ENCODE assay signal across 7 mouse cellular contexts in genomic region chr17:25837533-25837932, GRCm38 (mm10). TPM values are rescaled to one million over a fixed set of nuclear protein-coding genes. Genes with fewer than 3 reads are reported as not detected.
A peak's percentile ranks its signal among the peaks of the same experiment; 100 is the strongest.
DNase-seq lines count a peak whose midpoint lies in the region; ATAC-seq lines count a peak whose summit lies in the region.

No protein-coding gene starts in this region.

- H3K9ac ChIP-seq in forebrain, embryonic 16.5 days (replicated peaks; ENCODE audit: low read depth, low read length) = 0 out of 2 replicates have a peak overlapping the region, but pooled peaks have one; percentile 30
- H3K9ac ChIP-seq in liver, embryonic 13.5 days = peak overlapping the region; percentile 61
- no peak overlapping the region for H3K9ac ChIP-seq in stomach, embryonic 15.5 days

- peak; percentile 26 to 52 for DNase-seq in left cerebral cortex, postnatal 25 days (ENCODE audit: low spot score in 2 of 2)
- no peak for DNase-seq in left cerebral cortex, postnatal 10 days (ENCODE audit: extremely low spot score in 1 of 2, low spot score in 2 of 2)
- DNase-seq in liver, embryonic 13.5 days = no peak
- no peak for DNase-seq in spleen, postnatal 4 days (ENCODE audit: low spot score in 2 of 2)
- DNase-seq in adrenal gland, postnatal 36 days = no peak

- no peak overlapping the region for H3K4me3 ChIP-seq in forebrain, embryonic 16.5 days (replicated peaks; ENCODE audit: low read length)
- H3K4me3 ChIP-seq in liver, embryonic 13.5 days (replicated peaks) = no peak overlapping the region
- H3K4me3 ChIP-seq in stomach, embryonic 15.5 days (replicated peaks) = peak overlapping the region; percentile 39; the same call in 1 of the 2 replicates

- peak overlapping the region; percentile 67 for H3K27ac ChIP-seq in forebrain, embryonic 16.5 days (ENCODE audit: low read length)
- peak overlapping the region; percentile 47; the same call in 1 of the 2 replicates for H3K27ac ChIP-seq in liver, embryonic 13.5 days
- H3K27ac ChIP-seq in stomach, embryonic 15.5 days = peak overlapping the region; percentile 48

- 15% methylated on average over 3 of the region's 3 CpGs for WGBS in forebrain, embryonic 16.5 days
- WGBS in liver, embryonic 13.5 days (ENCODE audit: insufficient replicate concordance) = 52% methylated on average over 3 of the region's 3 CpGs
- WGBS in stomach, embryonic 15.5 days = 52% methylated on average over 3 of the region's 3 CpGs

- peaks cover 26% of the 10 kb centered on the region for H3K36me3 ChIP-seq in forebrain, embryonic 16.5 days (ENCODE audit: control insufficient read depth, insufficient read depth)
- H3K36me3 ChIP-seq in liver, embryonic 13.5 days = peaks cover 67% of the 10 kb centered on the region
- H3K36me3 ChIP-seq in stomach, embryonic 15.5 days = peaks cover 37% of the 10 kb centered on the region

- H3K9me3 ChIP-seq in forebrain, embryonic 16.5 days (ENCODE audit: control insufficient read depth, low read length) = no peaks in the 10 kb centered on the region
- no peaks in the 10 kb centered on the region for H3K9me3 ChIP-seq in liver, embryonic 13.5 days (replicated peaks)
- H3K9me3 ChIP-seq in stomach, embryonic 15.5 days = no peaks in the 10 kb centered on the region

- intact Hi-C loops in left cerebral cortex, postnatal 25 days (cut with DNase I) = no loop called here
- intact Hi-C loops in left cerebral cortex, postnatal 10 days (cut with DNase I) = no loop called here

- peak overlapping the region; percentile 54 for H3K4me2 ChIP-seq in forebrain, embryonic 16.5 days (ENCODE audit: low read length)
- no peak overlapping the region for H3K4me2 ChIP-seq in liver, embryonic 13.5 days
- peak overlapping the region; percentile 81 for H3K4me2 ChIP-seq in stomach, embryonic 15.5 days

- peaks cover 47% of the 10 kb centered on the region for H3K4me1 ChIP-seq in forebrain, embryonic 16.5 days (replicated peaks; ENCODE audit: control insufficient read depth, insufficient read depth, low read length)
- H3K4me1 ChIP-seq in liver, embryonic 13.5 days (replicated peaks) = peaks cover 74% of the 10 kb centered on the region
- peaks cover 44% of the 10 kb centered on the region for H3K4me1 ChIP-seq in stomach, embryonic 15.5 days

- no peaks in the 10 kb centered on the region for H3K27me3 ChIP-seq in forebrain, embryonic 16.5 days (replicated peaks; ENCODE audit: control insufficient read depth, insufficient read depth, low read length)
- no peaks in the 10 kb centered on the region for H3K27me3 ChIP-seq in liver, embryonic 13.5 days
- H3K27me3 ChIP-seq in stomach, embryonic 15.5 days (replicated peaks) = no peaks in the 10 kb centered on the region

- ATAC-seq in forebrain, embryonic 16.5 days = no peak
- ATAC-seq in liver, embryonic 13.5 days (ENCODE audit: low read depth) = no peak
- no peak for ATAC-seq in stomach, embryonic 15.5 days (ENCODE audit: insufficient read depth, low FRiP score, low read depth)

RNA-seq across cellular contexts. Expression of gene Rhbdl1, which starts 0.4 kb away (rescaled TPM):
- total RNA-seq in left cerebral cortex, postnatal 25 days (2021) = 10 to 100 TPM; 59.0 to 59.7 TPM
- total RNA-seq in left cerebral cortex, postnatal 10 days (2021) = 10 to 100 TPM; 84.5 to 94.2 TPM
- polyA plus RNA-seq in forebrain, embryonic 16.5 days (2015; fragmentation: Nextera tagmentation; extraction: Ambion mirVana) = 30.7 and 42.2 TPM in 2 replicates
- 0.20 and 0.30 TPM in 2 replicates for polyA plus RNA-seq in liver, embryonic 13.5 days (2015; fragmentation: Nextera tagmentation; extraction: Ambion mirVana)
- polyA plus RNA-seq in stomach, embryonic 15.5 days (2015; fragmentation: Nextera tagmentation; extraction: Ambion mirVana) = 1.6 and 2.4 TPM in 2 replicates
- total RNA-seq in adrenal gland, postnatal 36 days (2021) = 10 to 100 TPM; 17.4 to 20.3 TPM

RNA-seq across cellular contexts. Expression of gene Gm20683, which starts 4.0 kb away (rescaled TPM):
- total RNA-seq in left cerebral cortex, postnatal 25 days (2021) = 10 to 100 TPM; 23.0 to 25.2 TPM
- total RNA-seq in left cerebral cortex, postnatal 10 days (2021) = 10 to 100 TPM; 28.7 to 29.9 TPM
- 10.7 and 14.2 TPM in 2 replicates for polyA plus RNA-seq in forebrain, embryonic 16.5 days (2015; fragmentation: Nextera tagmentation; extraction: Ambion mirVana)
- polyA plus RNA-seq in liver, embryonic 13.5 days (2015; fragmentation: Nextera tagmentation; extraction: Ambion mirVana) = 0.28 and 0.57 TPM in 2 replicates
- polyA plus RNA-seq in stomach, embryonic 15.5 days (2015; fragmentation: Nextera tagmentation; extraction: Ambion mirVana) = 1.6 and 2.7 TPM in 2 replicates
- total RNA-seq in adrenal gland, postnatal 36 days (2021) = 10 to 100 TPM in 1 of 2 experiments, 1 to 10 TPM in 1; 9.5 to 13.3 TPM

RNA-seq across cellular contexts. Expression of gene Stub1, which starts 4.3 kb away (rescaled TPM):
- total RNA-seq in left cerebral cortex, postnatal 25 days (2021) = 100 to 1,000 TPM; 171 to 173 TPM
- total RNA-seq in left cerebral cortex, postnatal 10 days (2021) = 100 to 1,000 TPM; 168 to 171 TPM
- polyA plus RNA-seq in forebrain, embryonic 16.5 days (2015; fragmentation: Nextera tagmentation; extraction: Ambion mirVana) = 301 and 335 TPM in 2 replicates
- 130 TPM in 2 replicates for polyA plus RNA-seq in liver, embryonic 13.5 days (2015; fragmentation: Nextera tagmentation; extraction: Ambion mirVana)
- 312 and 319 TPM in 2 replicates for polyA plus RNA-seq in stomach, embryonic 15.5 days (2015; fragmentation: Nextera tagmentation; extraction: Ambion mirVana)
- 100 to 1,000 TPM; 167 to 173 TPM for total RNA-seq in adrenal gland, postnatal 36 days (2021)

RNA-seq across cellular contexts. Expression of gene Rhot2, which starts 7.1 kb away (rescaled TPM):
- 10 to 100 TPM; 76.9 to 84.4 TPM for total RNA-seq in left cerebral cortex, postnatal 25 days (2021)
- 10 to 100 TPM; 68.8 to 74.7 TPM for total RNA-seq in left cerebral cortex, postnatal 10 days (2021)
- 15.8 and 20.3 TPM in 2 replicates for polyA plus RNA-seq in forebrain, embryonic 16.5 days (2015; fragmentation: Nextera tagmentation; extraction: Ambion mirVana)
- 12.8 and 13.5 TPM in 2 replicates for polyA plus RNA-seq in liver, embryonic 13.5 days (2015; fragmentation: Nextera tagmentation; extraction: Ambion mirVana)
- 23.1 and 23.6 TPM in 2 replicates for polyA plus RNA-seq in stomach, embryonic 15.5 days (2015; fragmentation: Nextera tagmentation; extraction: Ambion mirVana)
- total RNA-seq in adrenal gland, postnatal 36 days (2021) = 100 to 1,000 TPM in 1 of 2 experiments, 10 to 100 TPM in 1; 97.2 to 104 TPM

RNA-seq across cellular contexts. Expression of gene Jmjd8, which starts 8.9 kb away (rescaled TPM):
- total RNA-seq in left cerebral cortex, postnatal 25 days (2021) = 10 to 100 TPM; 55.9 to 57.6 TPM
- total RNA-seq in left cerebral cortex, postnatal 10 days (2021) = 10 to 100 TPM; 59.9 to 61.5 TPM
- polyA plus RNA-seq in forebrain, embryonic 16.5 days (2015; fragmentation: Nextera tagmentation; extraction: Ambion mirVana) = 68.2 and 73.9 TPM in 2 replicates
- polyA plus RNA-seq in liver, embryonic 13.5 days (2015; fragmentation: Nextera tagmentation; extraction: Ambion mirVana) = 21.7 and 26.9 TPM in 2 replicates
- polyA plus RNA-seq in stomach, embryonic 15.5 days (2015; fragmentation: Nextera tagmentation; extraction: Ambion mirVana) = 50.5 and 54.6 TPM in 2 replicates
- 10 to 100 TPM; 87.8 to 93.9 TPM for total RNA-seq in adrenal gland, postnatal 36 days (2021)

Comparison
In these comparisons a context has a peak if more than half of its experiments do, and no peak if none do; other contexts are left out.
1. DNase-seq: peak in left cerebral cortex, postnatal 25 days (2 of 2); none in left cerebral cortex, postnatal 10 days (0 of 2), liver, embryonic 13.5 days (single experiment), spleen, postnatal 4 days (0 of 2) and adrenal gland, postnatal 36 days (0 of 2).
2. Peak in every context shown above with its lines, with median percentiles within 50 percentile points of each other: H3K27ac ChIP-seq.